In the genomic region with DNA sequence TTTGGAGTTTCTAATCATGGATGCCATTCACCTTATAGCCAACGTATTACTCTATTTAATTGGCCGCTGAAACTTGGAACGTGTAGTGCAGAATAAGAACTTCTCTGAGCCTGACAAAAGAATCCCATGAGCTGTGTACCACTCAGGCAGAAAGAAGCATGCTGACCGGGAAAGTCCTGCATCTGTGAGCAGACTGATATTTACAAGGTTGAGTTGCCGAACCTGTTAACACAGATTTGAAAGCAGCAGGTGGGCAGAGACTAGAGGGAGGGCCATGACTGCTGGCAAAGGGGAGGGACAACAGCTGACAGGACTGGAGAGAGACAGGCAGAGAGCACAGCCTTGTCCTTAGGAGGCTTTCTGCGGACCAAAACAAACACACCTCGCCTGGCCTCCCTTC, we compare ENCODE assay signal across 28 mouse cellular contexts.
DNase-seq lines count a peak whose midpoint lies in the region; ATAC-seq lines count a peak whose summit lies in the region.
"Had no signal": no experiment of that assay in that cellular context is flagged by ENCODE, and none has a peak within 500 bp of the region (broad histone marks: within the 10 kb centered on the region; RNA-seq: fewer than 3 reads in every experiment).

No protein-coding gene starts in this region.

- peak; percentile 64 to 76 for DNase-seq in cerebellum, postnatal 14 days
- no peak for DNase-seq in cerebellum, adult 9-10 months
- DNase-seq in limb, embryonic 11.5 days (ENCODE audit: low spot score) = peak; percentile 25
- no peak for DNase-seq in limb, embryonic 10.5 days (ENCODE audit: low spot score)
- peak; percentile 29 for DNase-seq in brain, adult 2 months (ENCODE audit: low read depth, low spot score)
- no peak for DNase-seq in spleen, postnatal 4 days (ENCODE audit: low spot score in 2 of 2)
- DNase-seq: adrenal gland, postnatal 10 days; gastrocnemius, postnatal 25 days; heart, adult 11 months; kidney, adult 8-10 months; kidney, postnatal 10 days; liver, embryonic 13.5 days; lung, adult 18-20 months; right cerebral cortex, postnatal 25 days; thymus, adult 18-20 months; thymus, postnatal 25 days had no signal

- ATAC-seq in hindbrain, embryonic 16.5 days = peak; percentile 77
- ATAC-seq in hindbrain, embryonic 13.5 days (ENCODE audit: low FRiP score) = no peak
- no peak for ATAC-seq in limb, embryonic 11.5 days (ENCODE audit: insufficient number of reproducible peaks, low FRiP score, low TSS enrichment, low read depth)
- ATAC-seq: forebrain, embryonic 14.5 days; intestine, embryonic 15.5 days; lung, postnatal 0 days; Patski had no signal

- WGBS in hindbrain, embryonic 16.5 days = 44% methylated on average over 7 of the region's 7 CpGs
- WGBS in hindbrain, embryonic 13.5 days = 53% methylated on average over 7 of the region's 7 CpGs
- 55% methylated on average over 7 of the region's 7 CpGs for WGBS in limb, embryonic 11.5 days
- 64% methylated on average over 7 of the region's 7 CpGs for WGBS in limb, embryonic 10.5 days

- no peaks in the 10 kb centered on the region for H3K27me3 ChIP-seq in hindbrain, embryonic 16.5 days (replicated peaks; ENCODE audit: control insufficient read depth, insufficient read depth, low read length)
- H3K27me3 ChIP-seq in hindbrain, embryonic 13.5 days = no peaks in the 10 kb centered on the region
- no peaks in the 10 kb centered on the region for H3K27me3 ChIP-seq in limb, embryonic 11.5 days (ENCODE audit: control insufficient read depth, insufficient read depth, low read length)
- H3K27me3 ChIP-seq in limb, embryonic 10.5 days (ENCODE audit: low read depth, poor library complexity, severe bottlenecking) = no peaks in the 10 kb centered on the region
- H3K27me3 ChIP-seq: heart, embryonic 15.5 days; hindbrain, embryonic 12.5 days; intestine, embryonic 15.5 days; limb, embryonic 15.5 days; liver, embryonic 13.5 days; Patski had no signal

- no peaks in the 10 kb centered on the region for H3K9me3 ChIP-seq in hindbrain, embryonic 16.5 days (ENCODE audit: control insufficient read depth, low read length)
- H3K9me3 ChIP-seq in hindbrain, embryonic 13.5 days = no peaks in the 10 kb centered on the region
- no peaks in the 10 kb centered on the region for H3K9me3 ChIP-seq in limb, embryonic 11.5 days (ENCODE audit: control insufficient read depth, low read length)
- no peaks in the 10 kb centered on the region for H3K9me3 ChIP-seq in limb, embryonic 10.5 days (replicated peaks)
- H3K9me3 ChIP-seq: heart, embryonic 10.5 days; heart, embryonic 15.5 days; hindbrain, embryonic 12.5 days; intestine, embryonic 15.5 days; limb, embryonic 15.5 days; liver, embryonic 13.5 days had no signal

- no peaks in the 10 kb centered on the region for H3K36me3 ChIP-seq in hindbrain, embryonic 16.5 days (ENCODE audit: control insufficient read depth, insufficient read depth, low read length)
- H3K36me3 ChIP-seq in hindbrain, embryonic 13.5 days = no peaks in the 10 kb centered on the region
- H3K36me3 ChIP-seq in limb, embryonic 11.5 days (ENCODE audit: control insufficient read depth, insufficient read depth, low read length) = no peaks in the 10 kb centered on the region
- no peaks in the 10 kb centered on the region for H3K36me3 ChIP-seq in limb, embryonic 10.5 days
- H3K36me3 ChIP-seq: G1E; heart, embryonic 10.5 days; heart, embryonic 15.5 days; hindbrain, embryonic 12.5 days; intestine, embryonic 15.5 days; limb, embryonic 15.5 days; liver, embryonic 13.5 days had no signal

- no peak overlapping the region for H3K27ac ChIP-seq in hindbrain, embryonic 16.5 days (ENCODE audit: low read depth, low read length)
- no peak overlapping the region for H3K27ac ChIP-seq in hindbrain, embryonic 13.5 days
- H3K27ac ChIP-seq in limb, embryonic 11.5 days (replicated peaks; ENCODE audit: low read depth, low read length) = no peak overlapping the region
- H3K27ac ChIP-seq in limb, embryonic 10.5 days = no peak overlapping the region
- H3K27ac ChIP-seq: heart, embryonic 10.5 days; heart, embryonic 15.5 days; hindbrain, embryonic 12.5 days; intestine, embryonic 15.5 days; limb, embryonic 15.5 days; liver, embryonic 13.5 days; macrophage had no signal

- no peak overlapping the region for H3K4me3 ChIP-seq in hindbrain, embryonic 16.5 days (ENCODE audit: low read length)
- H3K4me3 ChIP-seq in hindbrain, embryonic 13.5 days = no peak overlapping the region
- H3K4me3 ChIP-seq in limb, embryonic 11.5 days (ENCODE audit: low read depth, low read length) = no peak overlapping the region
- no peak overlapping the region for H3K4me3 ChIP-seq in limb, embryonic 10.5 days
- H3K4me3 ChIP-seq: heart, embryonic 10.5 days; heart, embryonic 15.5 days; hindbrain, embryonic 12.5 days; intestine, embryonic 15.5 days; limb, embryonic 15.5 days; liver, embryonic 13.5 days had no signal

- no peak overlapping the region for H3K9ac ChIP-seq in hindbrain, embryonic 16.5 days (ENCODE audit: low read depth, low read length)
- H3K9ac ChIP-seq in hindbrain, embryonic 13.5 days = no peak overlapping the region
- H3K9ac ChIP-seq in limb, embryonic 11.5 days (ENCODE audit: low read length) = no peak overlapping the region
- H3K9ac ChIP-seq: heart, embryonic 15.5 days; hindbrain, embryonic 12.5 days; intestine, embryonic 15.5 days; limb, embryonic 15.5 days; liver, embryonic 13.5 days had no signal

- no peaks in the 10 kb centered on the region; the same call in 1 of the 2 replicates for H3K4me1 ChIP-seq in hindbrain, embryonic 16.5 days (ENCODE audit: control insufficient read depth, insufficient read depth, low read depth, low read length)
- H3K4me1 ChIP-seq in hindbrain, embryonic 13.5 days (replicated peaks) = no peaks in the 10 kb centered on the region; the same call in 1 of the 2 replicates
- H3K4me1 ChIP-seq in limb, embryonic 11.5 days (ENCODE audit: control insufficient read depth, insufficient read depth, low read length) = no peaks in the 10 kb centered on the region
- H3K4me1 ChIP-seq in limb, embryonic 10.5 days = 0 out of 2 replicates have a peak, but pooled peaks cover 3% of the 10 kb centered on the region
- H3K4me1 ChIP-seq: heart, embryonic 10.5 days; heart, embryonic 15.5 days; intestine, embryonic 15.5 days; limb, embryonic 15.5 days; liver, embryonic 13.5 days had no signal

- H3K4me2 ChIP-seq in hindbrain, embryonic 16.5 days (ENCODE audit: low read length) = no peak overlapping the region
- H3K4me2 ChIP-seq in hindbrain, embryonic 13.5 days = no peak overlapping the region
- H3K4me2 ChIP-seq in limb, embryonic 11.5 days (ENCODE audit: low read depth, severe bottlenecking) = no peak overlapping the region
- H3K4me2 ChIP-seq: heart, embryonic 15.5 days; hindbrain, embryonic 12.5 days; intestine, embryonic 15.5 days; limb, embryonic 15.5 days; liver, embryonic 13.5 days had no signal

Comparison
In these comparisons a context has a peak if more than half of its experiments do, and no peak if none do; other contexts are left out.
1. DNase-seq: peak in cerebellum, postnatal 14 days (2 of 2), limb, embryonic 11.5 days (single experiment) and brain, adult 2 months (single experiment); none in cerebellum, adult 9-10 months (single experiment), limb, embryonic 10.5 days (single experiment) and spleen, postnatal 4 days (0 of 2).